Mouse (Mus musculus): Measurements from ENCODE around the gene Unc5cl.

GRCm38 (mm10) chr17:48462096-48462495, 7.4 kb downstream of the Unc5cl start:
- TF ChIP-seq E2F4 (IDR thresholded peaks at IDR 0.05; ENCODE audit: insufficient read depth): no peak
- no peak for TF ChIP-seq POLR2A (IDR thresholded peaks at IDR 0.05; ENCODE audit: insufficient read length, low read depth)
- no peak for TF ChIP-seq TCF12 (IDR thresholded peaks at IDR 0.05; ENCODE audit: insufficient read depth, poor library complexity, severe bottlenecking)
- TF ChIP-seq MYOG (IDR thresholded peaks at IDR 0.05; ENCODE audit: control insufficient read depth in 1 of 3, insufficient read depth in 1 of 3, insufficient read length in 2 of 3, low read depth in 2 of 3): no peak
- no peak for TF ChIP-seq USF1 (IDR thresholded peaks at IDR 0.05; ENCODE audit: low read depth)
- no peak for TF ChIP-seq MYOD1 (IDR thresholded peaks at IDR 0.05; ENCODE audit: control insufficient read depth in 1 of 3, insufficient read length in 2 of 3, low read depth in 2 of 3)
- no peak for TF ChIP-seq POLR2AphosphoS2 (IDR thresholded peaks at IDR 0.05; ENCODE audit: insufficient read length, low read depth)
- TF ChIP-seq MAX (IDR thresholded peaks at IDR 0.05; ENCODE audit: low read depth): no peak
- TF ChIP-seq CEBPB (IDR thresholded peaks at IDR 0.05; ENCODE audit: insufficient read depth, poor library complexity, severe bottlenecking): no peak
- no peak for TF ChIP-seq TCF3 (IDR thresholded peaks at IDR 0.05; ENCODE audit: insufficient read length, low read depth)
- no peak for TF ChIP-seq SRF (IDR thresholded peaks at IDR 0.05; ENCODE audit: control insufficient read depth, insufficient read length, low read depth)

Data from myocyte (in vitro differentiated cells).